Mouse (Mus musculus) lung, postnatal 4 days (tissue): Measurements from ENCODE around the gene Rpusd4.

ENCODE experiments used
- DNase-seq, 2 experiments: peaks; one replicate each; pipeline ENCODE4 v3.0.0; 2021

The Rpusd4 gene

GRCm38 (mm10) chr9:35289992-35290391 is 22.3 kb downstream of the Rpusd4 start:
- DNase-seq = no peak

- DNase-seq = no peak
Measured at GRCm38 (mm10) chr9:35290417-35290816, 22.8 kb downstream of the Rpusd4 start.

- no peak for DNase-seq
Measured at GRCm38 (mm10) chr9:35290916-35291315, 23.3 kb downstream of the Rpusd4 start.

- no peak for DNase-seq
Measured at GRCm38 (mm10) chr9:35293465-35293864, 25.8 kb downstream of the Rpusd4 start.

GRCm38 (mm10) chr9:35297791-35298190 is 30.1 kb downstream of the Rpusd4 start:
- no peak for DNase-seq

GRCm38 (mm10) chr9:35302172-35302571 is 34.5 kb downstream of the Rpusd4 start:
- DNase-seq = no peak

GRCm38 (mm10) chr9:35307461-35307860 is 39.8 kb downstream of the Rpusd4 start:
- no peak for DNase-seq

- DNase-seq = no peak
Measured at GRCm38 (mm10) chr9:35310377-35310776, 42.7 kb downstream of the Rpusd4 start.

GRCm38 (mm10) chr9:35312516-35312915 is 44.9 kb downstream of the Rpusd4 start:
- peak in 1 of 2 experiments; percentile 39 for DNase-seq

- DNase-seq = no peak
Measured at GRCm38 (mm10) chr9:35313601-35314000, 45.9 kb downstream of the Rpusd4 start.

GRCm38 (mm10) chr9:35314254-35314653 is 46.6 kb downstream of the Rpusd4 start:
- DNase-seq = no peak

- no peak for DNase-seq
Measured at GRCm38 (mm10) chr9:35316771-35317211, 49.1 kb downstream of the Rpusd4 start.

GRCm38 (mm10) chr9:35317233-35317980 is 49.7 kb downstream of the Rpusd4 start:
- DNase-seq = no peak

GRCm38 (mm10) chr9:35318537-35319172 is 51.0 kb downstream of the Rpusd4 start:
- peak in 1 of 2 experiments; percentile 30 for DNase-seq

- no peak for DNase-seq
Measured at GRCm38 (mm10) chr9:35320288-35320687, 52.6 kb downstream of the Rpusd4 start.

GRCm38 (mm10) chr9:35323974-35324373 is 56.3 kb downstream of the Rpusd4 start:
- no peak for DNase-seq

- DNase-seq = peak in 1 of 2 experiments; percentile 49
Measured at GRCm38 (mm10) chr9:35324571-35324970, 56.9 kb downstream of the Rpusd4 start.

GRCm38 (mm10) chr9:35326644-35327263 is 59.1 kb downstream of the Rpusd4 start:
- DNase-seq = no peak
